Mouse (Mus musculus) kidney, postnatal 10 days (tissue): ENCODE results near the gene Ccdc134.
A peak's percentile ranks its signal among the peaks of the same experiment; 100 is the strongest.
"Not testable (repeated sequence)": the region's sequence is repeated elsewhere in the genome, so short reads cannot be mapped to it uniquely, and the experiment has no call there.

Experiments used
- DNase-seq: peaks from one replicate; pipeline ENCODE4 v3.0.0; 2021; ENCODE audit warnings: mixed read lengths

The Ccdc134 gene

GRCm38 (mm10) chr15:82127426-82128374, at the start of gene Ccdc134:
TSS of gene Ccdc134 (plus strand) at chr15:82127922.
- DNase-seq: peak; percentile 98

- peak; percentile 21 for DNase-seq
Measured at GRCm38 (mm10) chr15:82079883-82080282, 47.8 kb upstream of the Ccdc134 start.

GRCm38 (mm10) chr15:82081161-82081560, 46.6 kb upstream of the Ccdc134 start:
- peak; percentile 19 for DNase-seq

- no peak for DNase-seq
Measured at GRCm38 (mm10) chr15:82085606-82086005, 42.1 kb upstream of the Ccdc134 start.

GRCm38 (mm10) chr15:82086131-82086530, 41.6 kb upstream of the Ccdc134 start:
- DNase-seq: no peak

GRCm38 (mm10) chr15:82087266-82087665, 40.5 kb upstream of the Ccdc134 start:
- DNase-seq: no peak

- DNase-seq: no peak
Measured at GRCm38 (mm10) chr15:82091061-82091460, 36.7 kb upstream of the Ccdc134 start.

- peak; percentile 77 for DNase-seq
Measured at GRCm38 (mm10) chr15:82106953-82107555, 20.7 kb upstream of the Ccdc134 start.

GRCm38 (mm10) chr15:82120544-82120943, 7.2 kb upstream of the Ccdc134 start:
- DNase-seq: no peak

- not testable (repeated sequence) for DNase-seq
Measured at GRCm38 (mm10) chr15:82126690-82127089, 1.0 kb upstream of the Ccdc134 start.

- DNase-seq: peak; percentile 23
Measured at GRCm38 (mm10) chr15:82128398-82128797, 676 bp downstream of the Ccdc134 start.

- DNase-seq: no peak
Measured at GRCm38 (mm10) chr15:82130599-82130998, 2.9 kb downstream of the Ccdc134 start.

- no peak for DNase-seq
Measured at GRCm38 (mm10) chr15:82135372-82135771, 7.7 kb downstream of the Ccdc134 start.

- peak; percentile 77 for DNase-seq
Measured at GRCm38 (mm10) chr15:82138565-82138964, 10.8 kb downstream of the Ccdc134 start.

GRCm38 (mm10) chr15:82139196-82139595, 11.5 kb downstream of the Ccdc134 start:
- no peak for DNase-seq

- no peak for DNase-seq
Measured at GRCm38 (mm10) chr15:82140355-82140754, 12.6 kb downstream of the Ccdc134 start.

GRCm38 (mm10) chr15:82144157-82144556, 16.4 kb downstream of the Ccdc134 start:
- no peak for DNase-seq

- no peak for DNase-seq
Measured at GRCm38 (mm10) chr15:82145408-82145807, 17.7 kb downstream of the Ccdc134 start.

- no peak for DNase-seq
Measured at GRCm38 (mm10) chr15:82145851-82146769, 18.4 kb downstream of the Ccdc134 start.

GRCm38 (mm10) chr15:82146770-82147610, 19.3 kb downstream of the Ccdc134 start, which contains the start of gene Srebf2:
TSS of gene Srebf2 (plus strand) at chr15:82147181.
- DNase-seq: peak; percentile 99

- peak; percentile 72 for DNase-seq
Measured at GRCm38 (mm10) chr15:82147611-82148111, 19.9 kb downstream of the Ccdc134 start.

GRCm38 (mm10) chr15:82148510-82148911, 20.8 kb downstream of the Ccdc134 start:
- DNase-seq: no peak
